Mouse (Mus musculus) cerebellum, adult 2 months (tissue): Measurements from ENCODE around the gene Kel. TPM values are rescaled to one million over a fixed set of nuclear protein-coding genes. Genes with fewer than 3 reads are reported as not detected.

Experiments
- DNase-seq, 2 experiments: peaks; one replicate each; pipeline ENCODE4 v3.0.0; 2021
- H3K27ac ChIP-seq: fragments of 200-500 bp; 2 replicates; pipeline ENCODE4 v1.5.1; 2012; ENCODE audit warnings: low read length, control low read depth, inconsistent platforms; ENCODE audit not compliant: insufficient read depth
- H3K27me3 ChIP-seq: fragments of 200-500 bp; 2 replicates; pipeline ENCODE4 v1.6.1; 2012; ENCODE audit warnings: inconsistent platforms, mild to moderate bottlenecking, low read length, moderate library complexity; ENCODE audit not compliant: control insufficient read depth, insufficient read depth
- H3K4me1 ChIP-seq: fragments of 200-500 bp; 2 replicates; pipeline ENCODE4 v1.6.1; 2011; ENCODE audit warnings: low read length; ENCODE audit not compliant: control insufficient read depth, insufficient read depth
- H3K4me3 ChIP-seq: fragments of 200-500 bp; replicated peaks from 2 replicates; pipeline ENCODE3; 2011; ENCODE audit warnings: mild to moderate bottlenecking, low read depth, low read length, control low read depth; ENCODE audit not compliant: insufficient read depth
- CTCF ChIP-seq: fragments of 200-500 bp; IDR thresholded peaks from 2 replicates; pipeline ENCODE4 v1.5.1; 2011; ENCODE audit warnings: low read depth, mild to moderate bottlenecking, control low read depth, low read length, moderate library complexity, borderline replicate concordance; ENCODE audit not compliant: insufficient read depth
- POLR2A ChIP-seq: fragments of 200-500 bp; IDR thresholded peaks from 2 replicates; pipeline ENCODE4 v1.6.1; 2011; ENCODE audit warnings: low read length, control low read depth, borderline replicate concordance; ENCODE audit not compliant: insufficient read depth
- WGBS: fragments of 180-500 bp; shearing (Covaris S2); methylation state at CpG from one replicate; pipeline ENCODE4 v1.1.7; 2018; 5-methylcytosine and 5-hydroxymethylcytosine counted together
- polyA plus RNA-seq: library from polyadenylated mRNA; depleted of rRNA; stranded (reverse); fragments of >200 nt; gene quantifications from 2 replicates; pipeline ENCODE4 v1.2.3, GENCODE M21; 2012; rRNA removed

Gene Kel
- polyA plus RNA-seq, 1 experiment: not detected

DNA sequence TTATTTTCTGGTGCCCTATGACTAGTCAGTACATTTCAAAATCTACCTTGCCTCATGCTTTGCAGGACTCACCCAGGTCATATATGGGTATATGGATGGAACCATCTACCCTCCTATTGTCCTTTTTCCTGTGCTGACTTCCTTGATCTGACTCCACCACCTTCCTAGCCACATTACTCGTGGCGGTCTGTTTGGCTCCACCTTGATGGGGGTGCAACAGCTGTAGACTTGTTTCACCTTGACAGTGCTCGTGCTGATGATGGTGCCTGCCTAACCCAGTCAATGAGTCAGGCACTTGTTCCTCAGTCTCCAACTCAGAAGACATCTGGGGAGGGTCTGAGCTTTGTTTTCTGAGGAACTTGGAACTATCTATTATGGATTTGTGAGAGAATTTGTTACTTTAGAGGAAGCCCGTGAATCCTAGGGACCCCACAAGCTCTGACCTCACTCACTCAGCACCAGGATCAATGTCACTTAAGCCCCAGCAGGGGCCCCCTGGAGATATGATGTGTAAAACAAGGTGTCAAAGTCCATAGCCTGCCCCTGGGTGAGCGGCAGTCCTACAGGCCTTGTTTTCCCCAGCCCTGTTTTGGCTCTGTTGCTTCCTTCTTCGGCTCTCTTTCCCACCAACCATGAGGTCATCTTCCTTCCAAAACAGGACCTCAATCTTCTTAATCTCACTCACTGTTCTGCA is 62.8 kb downstream of the Kel start:
- Histone ChIP-seq H3K27me3 (no peaks in the 10 kb centered on the region), H3K4me1 (no peaks in the 10 kb centered on the region), H3K4me3 (no peak overlapping the region), H3K27ac (no peak overlapping the region)
- TF ChIP-seq CTCF (no peak), POLR2A (no peak)
- WGBS: 85% methylated on average over 6 of the region's 6 CpGs
- DNase-seq: no peak

DNA sequence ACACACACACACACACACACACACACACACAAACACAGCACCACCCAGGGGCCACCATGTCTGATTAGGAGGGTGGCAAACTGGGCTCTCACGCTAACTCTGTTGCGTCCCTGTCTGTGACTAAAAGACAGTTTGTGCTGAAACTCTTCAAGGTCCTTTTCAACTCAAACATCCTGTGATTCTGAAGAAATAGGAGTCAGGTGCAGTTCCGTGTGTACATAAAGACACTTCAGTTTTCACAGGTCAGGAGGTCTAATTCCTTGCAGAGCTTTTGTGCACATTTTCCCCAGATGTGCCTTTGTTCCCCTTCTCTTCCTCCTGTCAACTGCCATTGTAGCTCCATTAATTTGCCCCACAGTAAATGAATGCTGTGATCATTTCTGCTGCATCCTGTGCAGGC is 63.7 kb downstream of the Kel start:
- Histone ChIP-seq H3K27me3 (no peaks in the 10 kb centered on the region), H3K27ac (no peak overlapping the region), H3K4me3 (no peak overlapping the region), H3K4me1 (no peaks in the 10 kb centered on the region)
- TF ChIP-seq POLR2A: no peak
- TF ChIP-seq CTCF: no peak
- no peak for DNase-seq
- WGBS: 69% methylated on average over 3 of the region's 3 CpGs

DNA sequence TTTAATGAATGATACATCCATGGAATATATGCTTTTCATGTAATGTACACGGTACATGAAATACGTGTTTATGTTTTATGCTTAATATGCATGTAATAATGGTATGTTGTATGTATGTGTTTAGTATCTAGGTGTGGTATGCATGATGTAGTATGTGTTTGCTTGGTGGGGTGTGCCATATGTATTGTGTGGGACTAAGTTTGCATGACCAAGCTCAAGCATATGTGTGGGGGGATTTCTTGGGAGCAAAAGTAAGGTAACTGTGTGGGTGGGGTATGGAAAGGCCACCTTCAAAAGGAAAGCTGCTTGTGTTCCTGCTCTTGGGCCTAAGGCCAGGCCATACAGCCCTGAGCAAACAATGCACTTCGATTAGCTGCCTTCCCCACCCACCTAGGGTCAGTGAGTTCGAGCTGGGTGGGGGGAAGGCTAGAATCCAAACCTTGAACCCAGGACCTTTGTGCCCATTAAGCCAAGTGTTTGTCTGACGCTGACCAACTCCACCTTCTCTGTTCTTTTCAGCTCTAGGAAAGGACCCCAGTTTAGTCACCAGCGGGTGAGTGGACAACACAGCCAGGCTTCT is 66.1 kb downstream of the Kel start:
- no peaks in the 10 kb centered on the region for H3K4me1 ChIP-seq
- no peaks in the 10 kb centered on the region for H3K27me3 ChIP-seq
- TF ChIP-seq CTCF (no peak), POLR2A (no peak)
- H3K4me3 ChIP-seq: no peak overlapping the region
- no peak overlapping the region for H3K27ac ChIP-seq
- 82% methylated on average over 6 of the region's 6 CpGs for WGBS
- DNase-seq: no peak

DNA sequence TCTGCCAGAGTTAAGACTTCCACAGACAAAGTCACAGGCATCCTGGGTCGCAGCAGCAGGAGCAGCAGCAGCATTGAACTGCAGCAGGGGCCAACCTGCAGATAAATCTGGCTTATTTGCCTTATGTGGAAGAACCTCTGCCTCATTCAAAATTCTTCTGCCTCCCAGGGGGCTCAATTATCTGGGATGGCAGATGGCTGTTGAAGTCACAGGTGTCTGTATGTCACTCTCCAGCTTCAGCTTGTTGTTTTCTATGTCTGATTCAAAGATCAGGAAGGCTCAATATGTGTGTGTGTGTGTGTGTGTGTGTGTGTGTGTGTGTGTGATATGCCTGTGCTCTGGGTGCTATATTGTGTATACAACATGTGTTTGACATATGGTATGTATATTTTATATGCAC is 66.7 kb downstream of the Kel start:
- TF ChIP-seq POLR2A: no peak
- no peak for TF ChIP-seq CTCF
- no peak overlapping the region for H3K27ac ChIP-seq
- 43% methylated on average over 1 of the region's 1 CpGs for WGBS
- DNase-seq: no peak
- H3K27me3 ChIP-seq: no peaks in the 10 kb centered on the region
- H3K4me1 ChIP-seq: no peaks in the 10 kb centered on the region
- no peak overlapping the region for H3K4me3 ChIP-seq

Other genes starting within 250 kb of the Kel start
- not detected in 2 replicates for gene Prss1, start 245.4 kb downstream of the Kel start, polyA plus RNA-seq
- not detected in 2 replicates for gene Prss2, start 182.6 kb downstream of the Kel start, polyA plus RNA-seq
- gene Ephb6, start 98.9 kb downstream of the Kel start, polyA plus RNA-seq: 21.7 and 27.4 TPM in 2 replicates
- 0.26 and 0.27 TPM in 2 replicates for gene Trpv6, start 67.9 kb downstream of the Kel start, polyA plus RNA-seq
- gene Trpv5, start 23.6 kb downstream of the Kel start, polyA plus RNA-seq: not detected in 2 replicates
- not detected in 2 replicates for gene Llcfc1, start 19.9 kb downstream of the Kel start, polyA plus RNA-seq
- not detected in 2 replicates for gene Olfr459, start 70.8 kb upstream of the Kel start, polyA plus RNA-seq
- gene Pip, start 143.2 kb upstream of the Kel start, polyA plus RNA-seq: not detected in 2 replicates
- gene Sval2, start 148.7 kb upstream of the Kel start, polyA plus RNA-seq: not detected in 2 replicates
- not detected in 2 replicates for gene Sval1, start 247.3 kb upstream of the Kel start, polyA plus RNA-seq